In genomic region chr9:43535967-43536366, GRCm38 (mm10) we compare ENCODE assay signal across 16 mouse cellular contexts.
DNase-seq lines count a peak whose midpoint lies in the region; TF ChIP-seq lines count a peak whose summit lies in the region.
"Had no signal": no experiment of that assay in that cellular context is flagged by ENCODE, and none has a peak within 500 bp of the region (broad histone marks: within the 10 kb centered on the region; RNA-seq: fewer than 3 reads in every experiment).

No protein-coding gene starts in this region.

- no peak for DNase-seq in layer of hippocampus, adult 2 months (ENCODE audit: low spot score in 2 of 2)
- no peak for DNase-seq in layer of hippocampus, adult 9-10 months (ENCODE audit: low spot score)
- peak; percentile 14 to 55 for DNase-seq in left cerebral cortex, adult 8-10 months (ENCODE audit: low spot score in 2 of 2)
- no peak for DNase-seq in left cerebral cortex, adult 11 months (ENCODE audit: low spot score)
- DNase-seq in right cerebral cortex, postnatal 36 days (ENCODE audit: low spot score in 2 of 2): peak; percentile 32 to 64
- DNase-seq in right cerebral cortex, postnatal 14 days: no peak
- DNase-seq: adrenal gland, postnatal 14 days; cerebellum, adult 2 months; cerebellum, postnatal 14 days; gastrocnemius, postnatal 14 days; heart, adult 2 months; heart, postnatal 14 days had no signal

- H3K27ac ChIP-seq in layer of hippocampus, adult 2 months: peak overlapping the region; percentile 83
- H3K27ac ChIP-seq: embryonic facial prominence, embryonic 12.5 days; forebrain, embryonic 15.5 days; heart, adult 2 months; heart, embryonic 15.5 days; hindbrain, embryonic 13.5 days had no signal

- no peak overlapping the region for H3K4me3 ChIP-seq in layer of hippocampus, adult 2 months
- H3K4me3 ChIP-seq: embryonic facial prominence, embryonic 12.5 days; forebrain, embryonic 15.5 days; heart, adult 2 months; heart, embryonic 15.5 days; hindbrain, embryonic 13.5 days had no signal

- no peak for TF ChIP-seq CTCF in layer of hippocampus, adult 2 months (conservative IDR thresholded peaks at IDR 0.05)

Comparison
In these comparisons a context has a peak if more than half of its experiments do, and no peak if none do; other contexts are left out.
1. DNase-seq: peak in left cerebral cortex, adult 8-10 months (2 of 2) and right cerebral cortex, postnatal 36 days (2 of 2); none in layer of hippocampus, adult 2 months (0 of 2), layer of hippocampus, adult 9-10 months (single experiment), left cerebral cortex, adult 11 months (single experiment) and right cerebral cortex, postnatal 14 days (single experiment).